Mouse (Mus musculus): Measurements from ENCODE around the gene Prdm15. TPM values are rescaled to one million over a fixed set of nuclear protein-coding genes. Genes with fewer than 3 reads are reported as not detected.

Prdm15 gene
- polyA plus RNA-seq, 1 experiment from 2014 or later, result 10.4 TPM

- H3K27me3 ChIP-seq (ENCODE audit: control insufficient read depth, insufficient read depth, low read depth, low read length), result no peaks in the 10 kb centered on the region
- H3K9me3 ChIP-seq (ENCODE audit: control insufficient read depth, low read length), result no peaks in the 10 kb centered on the region
- no peak overlapping the region for H3K9ac ChIP-seq (ENCODE audit: low read length)
- no peak overlapping the region for H3K4me3 ChIP-seq (ENCODE audit: low read length)
- no peaks in the 10 kb centered on the region for H3K4me1 ChIP-seq (replicated peaks; ENCODE audit: control insufficient read depth, insufficient read depth, low read length)
- 84% methylated on average over 3 of the region's 3 CpGs for WGBS
- H3K4me2 ChIP-seq (ENCODE audit: low read depth, low read length), result no peak overlapping the region
- H3K27ac ChIP-seq (ENCODE audit: low read length), result no peak overlapping the region
- ATAC-seq (ENCODE audit: low read depth), result no peak
- peaks cover 32% of the 10 kb centered on the region for H3K36me3 ChIP-seq (ENCODE audit: control insufficient read depth, insufficient read depth, low read length)
Measured at GRCm38 (mm10) chr16:97832154-97832553, 19.5 kb downstream of the Prdm15 start.

- H3K27ac ChIP-seq (ENCODE audit: low read length), result no peak overlapping the region
- H3K4me2 ChIP-seq (ENCODE audit: low read depth, low read length), result no peak overlapping the region
- no peaks in the 10 kb centered on the region for H3K4me1 ChIP-seq (replicated peaks; ENCODE audit: control insufficient read depth, insufficient read depth, low read length)
- no peaks in the 10 kb centered on the region for H3K9me3 ChIP-seq (ENCODE audit: control insufficient read depth, low read length)
- no peak overlapping the region for H3K9ac ChIP-seq (ENCODE audit: low read length)
- H3K4me3 ChIP-seq (ENCODE audit: low read length), result no peak overlapping the region
- WGBS, result 96% methylated on average over 1 of the region's 1 CpGs
- H3K27me3 ChIP-seq (ENCODE audit: control insufficient read depth, insufficient read depth, low read depth, low read length), result no peaks in the 10 kb centered on the region
- ATAC-seq (ENCODE audit: low read depth), result no peak
- peaks cover 13% of the 10 kb centered on the region for H3K36me3 ChIP-seq (ENCODE audit: control insufficient read depth, insufficient read depth, low read length)
Measured at GRCm38 (mm10) chr16:97828207-97828606, 23.4 kb downstream of the Prdm15 start.

- no peak overlapping the region for H3K9ac ChIP-seq (ENCODE audit: low read length)
- no peaks in the 10 kb centered on the region for H3K9me3 ChIP-seq (ENCODE audit: control insufficient read depth, low read length)
- H3K4me2 ChIP-seq (ENCODE audit: low read depth, low read length), result no peak overlapping the region
- no peaks in the 10 kb centered on the region for H3K27me3 ChIP-seq (ENCODE audit: control insufficient read depth, insufficient read depth, low read depth, low read length)
- peaks cover 10% of the 10 kb centered on the region for H3K36me3 ChIP-seq (ENCODE audit: control insufficient read depth, insufficient read depth, low read length)
- H3K4me1 ChIP-seq (replicated peaks; ENCODE audit: control insufficient read depth, insufficient read depth, low read length), result no peaks in the 10 kb centered on the region
- H3K27ac ChIP-seq (ENCODE audit: low read length), result no peak overlapping the region
- 89% methylated on average over 6 of the region's 6 CpGs for WGBS
- H3K4me3 ChIP-seq (ENCODE audit: low read length), result no peak overlapping the region
- no peak for ATAC-seq (ENCODE audit: low read depth)
Measured at GRCm38 (mm10) chr16:97823311-97824007, 28.2 kb downstream of the Prdm15 start.

- Histone ChIP-seq H3K36me3 (ENCODE audit: control insufficient read depth, insufficient read depth, low read length) (peaks cover 39% of the 10 kb centered on the region), H3K27ac (ENCODE audit: low read length) (no peak overlapping the region), H3K4me2 (ENCODE audit: low read depth, low read length) (no peak overlapping the region), H3K27me3 (ENCODE audit: control insufficient read depth, insufficient read depth, low read depth, low read length) (no peaks in the 10 kb centered on the region), H3K4me1 (replicated peaks; ENCODE audit: control insufficient read depth, insufficient read depth, low read length) (no peaks in the 10 kb centered on the region), H3K9me3 (ENCODE audit: control insufficient read depth, low read length) (no peaks in the 10 kb centered on the region), H3K9ac (ENCODE audit: low read length) (no peak overlapping the region), H3K4me3 (ENCODE audit: low read length) (no peak overlapping the region)
- ATAC-seq (ENCODE audit: low read depth), result peak; percentile 51
- WGBS, result 64% methylated on average over 4 of the region's 4 CpGs
Measured at GRCm38 (mm10) chr16:97819532-97819931, 32.1 kb downstream of the Prdm15 start.

- peaks cover 50% of the 10 kb centered on the region for H3K36me3 ChIP-seq (ENCODE audit: control insufficient read depth, insufficient read depth, low read length)
- ATAC-seq (ENCODE audit: low read depth), result no peak
- H3K4me2 ChIP-seq (ENCODE audit: low read depth, low read length), result no peak overlapping the region
- H3K27ac ChIP-seq (ENCODE audit: low read length), result no peak overlapping the region
- 84% methylated on average over 1 of the region's 1 CpGs for WGBS
- H3K4me3 ChIP-seq (ENCODE audit: low read length), result no peak overlapping the region
- H3K4me1 ChIP-seq (replicated peaks; ENCODE audit: control insufficient read depth, insufficient read depth, low read length), result no peaks in the 10 kb centered on the region
- H3K9ac ChIP-seq (ENCODE audit: low read length), result no peak overlapping the region
- no peaks in the 10 kb centered on the region for H3K27me3 ChIP-seq (ENCODE audit: control insufficient read depth, insufficient read depth, low read depth, low read length)
- H3K9me3 ChIP-seq (ENCODE audit: control insufficient read depth, low read length), result no peaks in the 10 kb centered on the region
Measured at GRCm38 (mm10) chr16:97817414-97817813, 34.2 kb downstream of the Prdm15 start.

GRCm38 (mm10) chr16:97815269-97815668 is 36.4 kb downstream of the Prdm15 start:
- H3K36me3 ChIP-seq (ENCODE audit: control insufficient read depth, insufficient read depth, low read length), result peaks cover 62% of the 10 kb centered on the region
- ATAC-seq (ENCODE audit: low read depth), result no peak
- H3K9me3 ChIP-seq (ENCODE audit: control insufficient read depth, low read length), result no peaks in the 10 kb centered on the region
- H3K27ac ChIP-seq (ENCODE audit: low read length), result no peak overlapping the region
- H3K4me2 ChIP-seq (ENCODE audit: low read depth, low read length), result no peak overlapping the region
- H3K4me3 ChIP-seq (ENCODE audit: low read length), result no peak overlapping the region
- H3K4me1 ChIP-seq (replicated peaks; ENCODE audit: control insufficient read depth, insufficient read depth, low read length), result no peaks in the 10 kb centered on the region
- no peak overlapping the region for H3K9ac ChIP-seq (ENCODE audit: low read length)
- WGBS, result 82% methylated on average over 5 of the region's 5 CpGs
- no peaks in the 10 kb centered on the region for H3K27me3 ChIP-seq (ENCODE audit: control insufficient read depth, insufficient read depth, low read depth, low read length)

- H3K27me3 ChIP-seq (ENCODE audit: control insufficient read depth, insufficient read depth, low read depth, low read length), result no peaks in the 10 kb centered on the region
- H3K27ac ChIP-seq (ENCODE audit: low read length), result no peak overlapping the region
- H3K9ac ChIP-seq (ENCODE audit: low read length), result no peak overlapping the region
- no peak overlapping the region for H3K4me2 ChIP-seq (ENCODE audit: low read depth, low read length)
- H3K4me1 ChIP-seq (replicated peaks; ENCODE audit: control insufficient read depth, insufficient read depth, low read length), result no peaks in the 10 kb centered on the region
- no peak overlapping the region for H3K4me3 ChIP-seq (ENCODE audit: low read length)
- no peaks in the 10 kb centered on the region for H3K9me3 ChIP-seq (ENCODE audit: control insufficient read depth, low read length)
- peaks cover 71% of the 10 kb centered on the region for H3K36me3 ChIP-seq (ENCODE audit: control insufficient read depth, insufficient read depth, low read length)
- no peak for ATAC-seq (ENCODE audit: low read depth)
- WGBS, result 96% methylated on average over 2 of the region's 2 CpGs
Measured at GRCm38 (mm10) chr16:97814060-97814459, 37.6 kb downstream of the Prdm15 start.

- no peak for ATAC-seq (ENCODE audit: low read depth)
- Histone ChIP-seq H3K9ac (ENCODE audit: low read length) (no peak overlapping the region), H3K9me3 (ENCODE audit: control insufficient read depth, low read length) (no peaks in the 10 kb centered on the region), H3K36me3 (ENCODE audit: control insufficient read depth, insufficient read depth, low read length) (peaks cover 64% of the 10 kb centered on the region), H3K4me3 (ENCODE audit: low read length) (no peak overlapping the region), H3K4me2 (ENCODE audit: low read depth, low read length) (no peak overlapping the region), H3K27me3 (ENCODE audit: control insufficient read depth, insufficient read depth, low read depth, low read length) (no peaks in the 10 kb centered on the region), H3K27ac (ENCODE audit: low read length) (no peak overlapping the region), H3K4me1 (replicated peaks; ENCODE audit: control insufficient read depth, insufficient read depth, low read length) (no peaks in the 10 kb centered on the region)
- WGBS, result 95% methylated on average over 3 of the region's 3 CpGs
Measured at GRCm38 (mm10) chr16:97808881-97809280, 42.8 kb downstream of the Prdm15 start.

- H3K9ac ChIP-seq (ENCODE audit: low read length), result no peak overlapping the region
- no peak overlapping the region for H3K27ac ChIP-seq (ENCODE audit: low read length)
- no peak overlapping the region for H3K4me2 ChIP-seq (ENCODE audit: low read depth, low read length)
- no peaks in the 10 kb centered on the region for H3K4me1 ChIP-seq (replicated peaks; ENCODE audit: control insufficient read depth, insufficient read depth, low read length)
- H3K4me3 ChIP-seq (ENCODE audit: low read length), result no peak overlapping the region
- no peaks in the 10 kb centered on the region for H3K27me3 ChIP-seq (ENCODE audit: control insufficient read depth, insufficient read depth, low read depth, low read length)
- WGBS, result 86% methylated on average over 3 of the region's 3 CpGs
- H3K9me3 ChIP-seq (ENCODE audit: control insufficient read depth, low read length), result no peaks in the 10 kb centered on the region
- ATAC-seq (ENCODE audit: low read depth), result no peak
- H3K36me3 ChIP-seq (ENCODE audit: control insufficient read depth, insufficient read depth, low read length), result peaks cover 53% of the 10 kb centered on the region
Measured at GRCm38 (mm10) chr16:97805646-97806045, 46.0 kb downstream of the Prdm15 start.

Data from lung, embryonic 16.5 days (tissue).